Mouse (Mus musculus): ENCODE measurements at regions not wholly inside any gene's neighbourhood (a gene's known extent, or its start where the extent isn't known, plus 50 kb on each side); places are given as distances from the start of the nearest gene placed in this dataset.

- DNase-seq (ENCODE audit: low spot score): no peak
These were observed 145.1 kb downstream of the Rps24 start for GRCm38 (mm10) chr14:24631994-24632393.

- DNase-seq (ENCODE audit: low spot score): no peak
These were observed 154.9 kb downstream of the Rps24 start for GRCm38 (mm10) chr14:24641853-24642252.

DNA sequence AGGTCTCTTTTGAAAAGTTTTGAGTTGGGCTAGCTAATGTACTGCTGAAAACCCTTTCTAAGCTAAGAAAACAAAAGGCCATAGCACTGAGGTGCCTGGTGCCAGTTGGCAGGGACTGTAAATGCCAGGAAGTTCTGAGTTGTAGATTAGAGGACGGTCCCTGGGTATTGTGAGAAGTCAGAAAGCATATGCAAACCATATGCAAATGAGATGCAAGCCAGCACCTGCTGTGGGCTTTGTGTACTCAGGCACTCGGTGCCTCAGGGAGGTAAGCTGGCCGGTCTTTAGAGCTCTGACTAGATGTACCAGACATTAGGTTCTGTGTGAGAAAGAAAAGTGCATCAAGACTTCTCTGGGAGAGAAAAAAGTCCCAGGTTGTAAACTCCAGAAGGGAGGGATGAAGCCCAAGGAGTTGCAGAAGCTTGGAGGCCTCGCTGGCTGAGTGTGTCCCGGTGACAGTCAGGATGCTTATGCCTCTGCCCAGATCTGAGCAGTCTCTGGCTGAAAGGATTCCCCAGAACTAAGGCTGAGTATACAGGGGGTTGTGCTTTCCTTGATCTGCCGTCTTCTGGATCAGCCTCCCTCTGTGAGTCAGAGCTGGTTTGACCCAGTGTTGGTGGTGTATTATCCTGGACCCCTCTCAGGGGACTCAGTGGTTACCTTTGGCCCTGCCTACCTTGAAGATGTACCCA is 157.3 kb downstream of the Rps24 start:
- no peak for DNase-seq (ENCODE audit: low spot score)

DNA sequence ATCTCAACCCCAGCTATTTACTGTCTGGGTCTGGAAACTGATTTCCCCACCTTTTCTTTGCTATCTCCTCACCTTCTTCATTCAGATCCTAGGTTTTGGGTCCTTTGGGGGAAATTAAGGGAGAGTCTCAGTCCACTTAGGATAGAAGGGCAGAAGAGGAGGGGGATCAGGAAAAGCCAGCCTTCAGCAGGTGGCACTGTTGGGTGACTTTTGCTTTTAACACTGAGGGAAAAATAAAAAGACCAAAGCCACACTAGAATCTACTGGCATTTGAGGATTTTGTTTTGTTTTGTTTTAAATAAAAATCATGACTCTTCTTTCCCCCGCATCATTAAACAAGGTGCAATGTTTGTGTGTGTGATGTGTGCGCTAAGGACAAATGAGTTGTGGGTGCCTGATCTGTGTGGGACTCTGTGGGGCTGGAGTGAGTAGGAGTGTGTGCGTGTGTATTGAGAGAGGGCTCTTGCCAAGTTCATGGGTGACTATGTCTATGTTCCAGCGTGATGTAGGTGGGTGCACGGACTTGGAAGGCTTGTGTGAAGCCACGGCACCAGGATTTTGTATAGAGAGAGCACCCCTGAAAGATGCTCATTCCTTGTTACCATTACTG is 159.4 kb downstream of the Rps24 start:
- DNase-seq (ENCODE audit: low spot score): no peak

DNA sequence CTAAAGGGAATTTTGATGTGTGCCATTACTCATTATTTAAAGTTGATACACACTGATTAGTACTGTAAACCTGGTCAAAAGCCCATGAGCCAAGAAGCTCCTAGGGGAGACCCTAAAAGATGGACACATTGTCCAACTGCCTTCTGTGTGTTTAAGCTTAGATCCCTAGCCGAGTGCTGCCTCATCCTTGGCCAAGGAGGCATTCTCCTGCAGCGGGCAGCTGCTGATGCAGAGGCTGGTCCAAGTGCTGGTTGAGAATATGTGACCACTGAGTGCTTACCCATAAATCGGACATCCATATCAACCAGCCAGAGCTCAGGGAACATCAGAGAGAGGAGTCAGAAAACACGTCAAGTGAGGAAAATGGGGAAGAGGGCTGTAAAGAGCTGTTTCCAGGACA is 160.8 kb downstream of the Rps24 start:
- DNase-seq (ENCODE audit: low spot score): no peak

DNA sequence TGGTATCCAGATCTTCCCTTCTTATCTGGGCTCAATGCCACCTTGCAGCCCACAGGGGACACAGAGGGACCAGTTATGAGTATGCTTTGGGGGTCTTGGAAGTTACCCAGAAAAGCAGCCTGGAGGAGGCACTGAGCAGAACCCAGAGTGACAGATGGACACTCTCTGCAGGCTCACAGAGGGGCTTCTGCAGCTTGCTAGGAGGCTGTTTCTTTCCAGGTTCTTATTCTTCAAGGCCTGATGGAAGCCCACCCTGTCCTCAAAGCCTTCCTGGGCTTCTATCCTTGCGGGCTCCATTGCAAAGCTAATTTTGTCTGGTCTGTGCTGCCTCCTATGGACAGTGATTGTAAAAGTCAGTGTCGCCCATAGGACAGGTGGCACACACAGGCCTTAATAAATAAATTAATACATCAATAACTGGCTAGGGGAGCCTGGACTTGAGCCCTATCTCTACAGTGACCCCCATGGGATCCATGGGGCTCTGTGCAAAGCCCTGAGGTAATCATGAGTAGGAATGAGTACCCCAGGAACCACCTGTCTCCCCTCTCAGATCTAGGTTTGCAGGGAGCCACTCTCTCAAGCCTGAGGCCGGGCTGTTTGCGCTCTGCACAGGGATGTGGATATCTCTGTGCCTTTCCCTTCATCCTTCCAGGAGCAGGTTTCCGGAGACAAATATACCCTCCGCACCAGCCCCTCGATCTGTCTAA is 163.4 kb downstream of the Rps24 start:
- DNase-seq (ENCODE audit: low spot score): no peak

DNA sequence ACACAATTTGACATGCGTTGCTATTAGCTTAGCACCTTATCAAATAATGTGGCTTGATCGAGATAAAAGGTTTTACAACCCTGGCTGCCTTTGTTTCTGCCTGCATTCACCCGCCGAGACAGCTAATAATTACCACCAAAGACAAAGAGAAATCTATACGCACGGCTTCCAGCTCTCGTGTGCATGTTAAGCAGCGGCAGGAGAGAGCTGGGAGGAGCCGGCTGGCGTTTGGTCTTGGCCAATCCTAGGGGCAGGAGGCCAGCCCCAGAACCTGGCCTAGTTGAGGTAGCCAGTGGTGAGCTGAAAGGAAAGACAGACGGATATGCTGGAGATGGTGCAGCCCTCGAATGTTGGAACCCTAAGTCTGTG is 164.0 kb downstream of the Rps24 start:
- DNase-seq (ENCODE audit: low spot score): no peak

DNA sequence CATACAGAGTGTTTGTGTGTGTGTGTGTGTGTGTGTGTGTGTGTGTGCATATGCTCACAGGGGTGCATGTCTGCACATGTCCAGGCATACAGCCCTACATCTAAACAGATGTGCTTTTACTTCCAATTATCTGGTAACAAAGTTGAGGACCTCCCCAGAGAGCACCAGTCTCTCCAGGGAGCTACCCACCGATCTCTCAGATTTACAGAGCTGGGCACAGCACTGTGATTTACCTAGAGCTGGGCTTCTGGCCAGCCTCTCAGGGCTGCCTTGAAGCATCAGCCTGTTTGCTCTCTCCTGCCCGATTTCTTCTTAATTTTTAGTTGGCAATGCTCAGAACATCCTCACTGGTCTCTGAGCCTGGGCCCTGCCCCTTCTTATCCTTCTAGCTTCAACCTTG is 165.7 kb downstream of the Rps24 start:
- DNase-seq (ENCODE audit: low spot score): no peak

GRCm38 (mm10) chr14:24655580-24655979 is 168.7 kb downstream of the Rps24 start:
- DNase-seq (ENCODE audit: low spot score): no peak

DNA sequence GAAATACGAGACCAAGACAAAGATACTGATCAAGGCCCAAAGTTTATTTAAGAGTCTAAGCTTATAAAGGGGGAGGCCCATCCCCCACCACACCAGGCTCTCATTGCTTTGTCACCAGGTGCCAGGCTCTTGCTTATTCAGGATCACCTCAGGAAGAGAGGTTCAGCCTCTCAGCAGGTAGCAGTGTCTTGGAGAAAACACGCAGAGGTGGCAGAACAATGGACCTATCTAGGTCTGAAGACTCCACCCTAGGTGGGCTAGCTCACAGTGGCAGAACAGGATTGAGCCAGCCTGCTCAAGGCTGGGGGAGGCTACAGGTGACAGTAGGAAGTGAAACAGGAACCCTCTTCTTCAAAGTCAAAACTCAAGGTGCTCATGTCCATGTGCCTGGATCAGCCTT is 174.9 kb downstream of the Rps24 start:
- no peak for DNase-seq (ENCODE audit: low spot score)

DNA sequence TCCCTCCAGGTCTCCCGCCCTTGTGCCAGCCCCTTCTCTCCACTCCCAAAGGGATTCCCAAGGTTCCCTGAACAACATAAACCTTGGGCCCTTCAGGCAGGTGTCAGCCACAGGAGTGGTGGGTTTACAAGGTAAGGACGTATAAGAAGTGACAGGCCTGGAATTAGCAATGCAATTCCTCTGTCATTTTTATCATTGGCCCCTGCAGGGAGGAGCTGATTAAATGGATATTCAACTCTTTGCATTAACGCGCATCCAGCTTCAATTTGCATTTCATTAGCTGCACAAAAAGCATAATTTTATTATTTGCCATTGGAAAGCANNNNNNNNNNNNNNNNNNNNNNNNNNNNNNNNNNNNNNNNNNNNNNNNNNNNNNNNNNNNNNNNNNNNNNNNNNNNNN is 178.3 kb downstream of the Rps24 start:
- no peak for DNase-seq (ENCODE audit: low spot score)

Data from urinary bladder, postnatal 14 days (tissue).